ENCODE assay signal across 12 mouse cellular contexts in genomic region chr16:96278491-96279224, GRCm38 (mm10). TPM values are rescaled to one million over a fixed set of nuclear protein-coding genes. Genes with fewer than 3 reads are reported as not detected.
DNase-seq lines count a peak whose midpoint lies in the region; ATAC-seq and TF ChIP-seq lines count a peak whose summit lies in the region.
"Had no signal": no experiment of that assay in that cellular context is flagged by ENCODE, and none has a peak within 500 bp of the region (broad histone marks: within the 10 kb centered on the region; RNA-seq: fewer than 3 reads in every experiment).

No protein-coding gene starts in this region.

- H3K4me2 ChIP-seq in forebrain, postnatal 0 days (ENCODE audit: low read depth) = no peak overlapping the region
- H3K4me2 ChIP-seq: limb, embryonic 15.5 days had no signal

- peak; percentile 35 for DNase-seq in layer of hippocampus, adult 11-12 months (ENCODE audit: low spot score)
- DNase-seq in layer of hippocampus, postnatal 36 days = no peak
- DNase-seq in brain, embryonic 14.5 days (ENCODE audit: low read depth) = peak; percentile 73
- no peak for DNase-seq in forebrain, postnatal 0 days
- DNase-seq in kidney, postnatal 36 days = peak; percentile 37 to 52
- no peak for DNase-seq in thymus, adult 2 months
- no peak for DNase-seq in lung, postnatal 25 days (ENCODE audit: low spot score)
- DNase-seq in testis, postnatal 14 days (ENCODE audit: low spot score) = no peak

- TF ChIP-seq CTCF in brain, embryonic 14.5 days (IDR thresholded peaks at IDR 0.05; ENCODE audit: borderline replicate concordance, extremely low read depth, insufficient read depth, insufficient read length) = no peak
- no peak for TF ChIP-seq CTCF in forebrain, postnatal 0 days (IDR thresholded peaks at IDR 0.05; ENCODE audit: low read depth)
- TF ChIP-seq CTCF in thymus, adult 2 months (IDR thresholded peaks at IDR 0.05; ENCODE audit: borderline replicate concordance, control insufficient read depth, extremely low read depth, insufficient read depth, low read length, poor library complexity) = no peak

- H3K9ac ChIP-seq in forebrain, postnatal 0 days = no peak overlapping the region
- H3K9ac ChIP-seq: limb, embryonic 15.5 days had no signal

- no peaks in the 10 kb centered on the region; the same call in 1 of the 2 replicates for H3K4me1 ChIP-seq in forebrain, postnatal 0 days (ENCODE audit: insufficient read depth)
- H3K4me1 ChIP-seq in thymus, adult 2 months (replicated peaks; ENCODE audit: control insufficient read depth, insufficient read depth, low read length) = peaks cover 14% of the 10 kb centered on the region

- H3K27me3 ChIP-seq in forebrain, postnatal 0 days (ENCODE audit: insufficient read depth, low read length) = no peaks in the 10 kb centered on the region
- H3K27me3 ChIP-seq in thymus, adult 2 months (ENCODE audit: control insufficient read depth, insufficient read depth, low read length) = no peaks in the 10 kb centered on the region; the same call in 1 of the 2 replicates

- WGBS in forebrain, postnatal 0 days = 20% methylated on average over 9 of the region's 9 CpGs
- 97% methylated on average over 9 of the region's 9 CpGs for WGBS in thymus, adult 2 months

- H3K36me3 ChIP-seq in forebrain, postnatal 0 days (ENCODE audit: insufficient read depth) = no peaks in the 10 kb centered on the region
- no peaks in the 10 kb centered on the region for H3K36me3 ChIP-seq in thymus, adult 2 months (ENCODE audit: control insufficient read depth, insufficient read depth, low read length)
- H3K36me3 ChIP-seq: limb, embryonic 15.5 days had no signal

- no peak for TF ChIP-seq POLR2A in brain, embryonic 14.5 days (IDR thresholded peaks at IDR 0.05; ENCODE audit: borderline replicate concordance, extremely low read depth, insufficient read depth, insufficient read length, poor library complexity, severe bottlenecking)
- no peak for TF ChIP-seq POLR2A in thymus, adult 2 months (IDR thresholded peaks at IDR 0.05; ENCODE audit: control insufficient read depth, extremely low read depth, insufficient read depth, low read length, poor library complexity)

- no peak overlapping the region for H3K27ac ChIP-seq in forebrain, postnatal 0 days (ENCODE audit: low read depth, low read length)
- no peak overlapping the region for H3K27ac ChIP-seq in thymus, adult 2 months (ENCODE audit: control insufficient read depth, insufficient read depth, low read length)
- H3K27ac ChIP-seq: limb, embryonic 15.5 days; macrophage had no signal

- H3K4me3 ChIP-seq in forebrain, postnatal 0 days (ENCODE audit: low read depth, low read length) = no peak overlapping the region
- H3K4me3 ChIP-seq in thymus, adult 2 months (ENCODE audit: control insufficient read depth, insufficient read depth, low read length) = no peak overlapping the region
- H3K4me3 ChIP-seq: limb, embryonic 15.5 days had no signal

- peak; percentile 40; the same call in 1 of the 2 replicates for ATAC-seq in forebrain, postnatal 0 days

- no peaks in the 10 kb centered on the region for H3K9me3 ChIP-seq in forebrain, postnatal 0 days (ENCODE audit: low read length)
- H3K9me3 ChIP-seq: limb, embryonic 15.5 days had no signal

RNA-seq across cellular contexts. Expression of gene B3galt5, which starts 43.1 kb away (rescaled TPM):
- total RNA-seq in layer of hippocampus, postnatal 36 days (2021) = 10 to 100 TPM; 48.7 to 57.1 TPM
- polyA plus RNA-seq in brain, embryonic 14.5 days (2012; rRNA removed) = 1.4 and 2.8 TPM in 2 replicates
- total RNA-seq in forebrain, postnatal 0 days (2014; rRNA removed) = 4.1 and 5.5 TPM in 2 replicates
- 1.9 and 3.6 TPM in 2 replicates for polyA plus RNA-seq in forebrain, postnatal 0 days (2015; fragmentation: Nextera tagmentation; extraction: Ambion mirVana)
- 3.5 and 3.8 TPM in 2 replicates for polyA plus RNA-seq in thymus, adult 2 months (2012; rRNA removed)
- total RNA-seq: heart, adult 8-10 months; neutrophil, adult 5-6 weeks had no signal
- polyA plus RNA-seq: macrophage had no signal

Comparison
In these comparisons a context has a peak if more than half of its experiments do, and no peak if none do; other contexts are left out.
1. DNase-seq: peak in layer of hippocampus, adult 11-12 months (single experiment), brain, embryonic 14.5 days (single experiment) and kidney, postnatal 36 days (2 of 2); none in layer of hippocampus, postnatal 36 days (0 of 2), forebrain, postnatal 0 days (single experiment), thymus, adult 2 months (single experiment), lung, postnatal 25 days (single experiment) and testis, postnatal 14 days (single experiment).